Mouse (Mus musculus) brown adipose tissue, adult 24 weeks (tissue): ENCODE measurements around the gene Casp12. TPM values are rescaled to one million over a fixed set of nuclear protein-coding genes. Genes with fewer than 3 reads are reported as not detected.

ENCODE experiments used
- H3K27ac ChIP-seq: fragments of 200-500 bp; replicated peaks from 2 replicates; pipeline ENCODE4 v1.5.1; 2012; ENCODE audit warnings: low read depth, mild to moderate bottlenecking, low read length
- H3K4me1 ChIP-seq: fragments of 200-500 bp; 2 replicates; pipeline ENCODE4 v1.6.1; 2012; ENCODE audit warnings: low read length, mixed read lengths; ENCODE audit not compliant: control insufficient read depth, insufficient read depth, insufficient read length
- H3K4me3 ChIP-seq: fragments of 200-500 bp; 2 replicates; pipeline ENCODE4 v1.5.1; 2012; ENCODE audit warnings: low read depth, mild to moderate bottlenecking, low read length, moderate library complexity; ENCODE audit not compliant: insufficient read depth
- polyA plus RNA-seq: library from polyadenylated mRNA; stranded (reverse); fragments of >200 nt; gene quantifications from 2 replicates; pipeline ENCODE4 v1.2.4, GENCODE M21; 2012; ENCODE audit not compliant: missing spikeins, insufficient read depth, insufficient read length

The Casp12 gene
- 7.6 and 9.3 TPM in 2 replicates for polyA plus RNA-seq

DNA sequence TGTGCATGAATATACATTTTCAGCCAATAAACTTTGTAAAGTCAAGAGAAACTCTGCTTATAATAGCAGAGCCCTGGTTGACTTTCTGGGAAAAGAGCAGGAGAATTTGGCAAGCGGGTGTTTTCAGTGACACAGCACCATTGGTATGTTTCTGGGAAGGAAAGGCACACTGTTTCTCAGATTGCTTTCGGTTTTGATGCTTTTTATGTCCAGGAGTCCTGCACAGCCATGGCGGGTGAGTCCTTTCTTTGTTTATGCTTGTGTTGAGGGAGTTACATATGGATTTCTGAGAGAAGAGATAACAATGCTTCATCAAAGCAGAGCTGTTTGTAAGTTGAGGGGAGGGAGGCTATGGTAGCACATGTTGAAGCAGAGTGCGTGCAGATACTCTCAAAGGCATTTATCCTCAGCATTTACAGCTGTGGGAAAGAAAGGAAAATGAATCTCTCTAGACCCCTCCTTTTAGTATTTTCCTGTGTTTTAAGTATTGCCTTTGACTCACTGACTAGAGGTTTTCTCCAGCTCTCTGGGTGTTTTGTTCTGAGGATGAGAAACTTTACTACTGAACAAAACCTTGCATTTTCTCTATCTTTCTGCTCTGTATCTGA, at the start of gene Casp12:
Gene Casp12, plus strand, starts transcription at position 140 of the 608 bp plus-strand sequence.
- Histone ChIP-seq H3K4me1 (no peaks in the 10 kb centered on the region), H3K4me3 (peak within 1 kb of the TSS; percentile 47), H3K27ac (peak within 1 kb of the TSS; percentile 47)

DNA sequence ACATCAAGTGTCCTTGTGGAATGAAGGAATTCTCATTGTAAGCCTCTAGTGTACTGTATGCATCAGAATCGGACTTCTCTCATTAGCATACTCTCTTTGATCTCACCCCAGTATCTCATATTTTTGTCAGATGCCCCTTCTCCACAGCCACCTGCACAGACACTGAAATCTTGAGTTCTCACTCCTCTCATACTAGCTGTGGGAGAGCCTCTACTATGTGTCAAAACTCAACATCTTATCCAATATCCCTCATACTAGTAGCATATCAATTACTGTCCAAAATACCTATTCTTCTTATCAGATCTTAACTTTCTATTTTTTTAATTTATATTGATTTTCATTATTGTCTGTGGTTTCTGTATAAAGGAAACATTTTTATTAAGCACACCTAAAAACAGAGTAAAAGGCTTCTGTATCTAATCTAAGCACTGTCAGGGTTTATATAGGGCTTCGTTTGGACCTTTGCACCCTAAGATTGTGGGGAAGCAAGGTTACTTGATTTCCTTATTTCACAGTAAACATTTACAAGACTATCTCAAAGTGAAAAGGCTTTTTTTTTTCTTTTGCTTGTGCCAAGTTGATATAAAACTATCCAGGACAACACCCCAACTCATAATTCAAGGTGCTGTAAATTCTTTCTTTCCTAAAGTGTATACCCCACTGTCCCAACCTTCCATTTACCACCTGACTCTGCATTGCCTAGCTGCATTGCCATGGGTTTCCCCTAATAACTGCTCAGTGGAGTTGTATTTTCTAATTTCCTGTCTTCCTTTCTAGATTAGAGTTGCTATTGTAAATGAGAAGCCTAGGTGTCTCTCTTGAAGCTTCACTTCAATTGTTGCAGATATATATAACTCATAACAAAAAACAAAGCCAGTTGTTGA, 48.6 kb upstream of the Casp12 start:
- no peaks in the 10 kb centered on the region for H3K4me1 ChIP-seq
- no peak overlapping the region for H3K4me3 ChIP-seq
- H3K27ac ChIP-seq = no peak overlapping the region

DNA sequence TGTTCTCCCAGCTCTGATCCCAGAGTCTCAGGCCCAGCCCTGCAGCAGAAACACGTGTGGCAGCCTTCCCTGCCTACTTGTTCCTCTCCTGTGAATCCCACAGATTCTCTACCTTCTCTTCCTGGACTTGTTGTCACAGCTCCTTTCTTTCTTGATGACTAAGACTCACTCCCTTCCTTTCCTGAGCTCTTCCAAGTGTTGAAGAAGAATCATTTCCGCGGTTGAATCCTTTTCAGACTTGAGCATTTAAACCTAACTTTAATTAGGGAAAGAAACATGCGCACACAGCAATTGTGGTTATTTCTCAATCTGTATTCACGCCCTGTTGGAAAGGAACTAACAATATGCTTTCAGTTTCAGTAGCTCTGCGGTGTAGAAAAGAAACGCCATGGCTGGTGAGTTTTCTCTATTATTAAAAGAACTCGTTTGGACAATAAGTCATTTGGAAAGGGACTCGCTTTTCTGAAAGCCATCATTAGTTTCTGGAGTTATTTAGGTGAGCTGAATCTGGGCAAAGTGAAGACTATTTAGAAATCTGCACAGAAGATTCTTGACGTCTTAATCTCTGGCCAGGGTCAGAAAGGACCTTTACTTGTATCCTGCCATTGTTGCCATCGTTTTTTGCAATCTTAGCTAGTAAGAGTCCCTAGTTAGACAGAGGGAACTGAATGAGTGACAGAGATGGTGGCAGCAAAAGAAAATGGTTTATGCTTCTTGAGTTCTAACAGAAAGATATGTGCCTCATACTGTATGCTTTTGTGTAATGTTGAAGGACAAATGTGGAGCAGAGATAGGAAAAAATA, 46.7 kb upstream of the Casp12 start, which contains the start of gene Casp1:
Gene Casp1, plus strand, starts transcription at position 189 of the 803 bp plus-strand sequence.
- Histone ChIP-seq H3K27ac (peak within 1 kb of the TSS; percentile 64), H3K4me1 (no peaks in the 10 kb centered on the region), H3K4me3 (peak within 1 kb of the TSS; percentile 14; the same call in 1 of the 2 replicates)

DNA sequence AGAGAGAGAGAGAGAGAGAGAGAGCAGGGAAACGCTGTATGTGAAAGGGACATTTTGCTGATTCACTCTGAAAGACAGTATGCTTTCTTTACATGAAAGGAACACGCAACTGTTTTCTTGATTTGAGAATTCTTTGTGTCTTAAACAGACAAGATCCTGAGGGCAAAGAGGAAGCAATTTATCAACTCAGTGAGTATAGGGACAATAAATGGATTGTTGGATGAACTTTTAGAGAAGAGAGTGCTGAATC, 46.2 kb upstream of the Casp12 start:
- Histone ChIP-seq H3K27ac (no peak overlapping the region), H3K4me1 (no peaks in the 10 kb centered on the region), H3K4me3 (no peak overlapping the region)

- no peaks in the 10 kb centered on the region; the same call in 1 of the 2 replicates for H3K4me1 ChIP-seq
- no peak within 1 kb of the TSS for H3K27ac ChIP-seq
- peak within 1 kb of the TSS; percentile 62 for H3K4me3 ChIP-seq
Measured at GRCm38 (mm10) chr9:5308561-5308960, 36.7 kb upstream of the Casp12 start, which contains the start of gene Casp4. Casp4 (plus strand) TSS chr9:5308828.

GRCm38 (mm10) chr9:5310112-5310511, 35.1 kb upstream of the Casp12 start:
- no peak overlapping the region for H3K4me3 ChIP-seq

DNA sequence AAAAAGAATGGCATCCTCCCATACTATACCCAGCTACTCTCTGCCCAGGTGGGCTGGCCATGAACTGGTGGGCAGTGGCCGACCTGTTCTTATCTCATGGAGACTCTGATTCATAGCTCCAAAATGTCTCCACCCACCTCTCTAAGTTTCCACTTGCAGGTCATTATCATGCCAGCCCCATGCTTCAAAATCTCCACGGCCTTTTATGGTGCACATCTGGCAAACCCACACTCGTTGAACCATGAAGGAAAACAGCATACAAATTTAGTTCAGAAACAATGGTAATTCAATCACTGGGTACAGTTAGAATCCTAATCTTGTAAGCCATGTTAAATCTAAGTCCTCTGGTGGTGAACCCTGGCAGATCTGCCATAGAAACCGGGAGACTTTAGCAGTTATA, 33.8 kb upstream of the Casp12 start:
- Histone ChIP-seq H3K4me1 (no peaks in the 10 kb centered on the region; the same call in 1 of the 2 replicates), H3K27ac (no peak overlapping the region), H3K4me3 (no peak overlapping the region)

More at GRCm38 (mm10) chr9:5310112-5310511, 35.1 kb upstream of the Casp12 start:
- no peak overlapping the region for H3K27ac ChIP-seq
- no peaks in the 10 kb centered on the region; the same call in 1 of the 2 replicates for H3K4me1 ChIP-seq

DNA sequence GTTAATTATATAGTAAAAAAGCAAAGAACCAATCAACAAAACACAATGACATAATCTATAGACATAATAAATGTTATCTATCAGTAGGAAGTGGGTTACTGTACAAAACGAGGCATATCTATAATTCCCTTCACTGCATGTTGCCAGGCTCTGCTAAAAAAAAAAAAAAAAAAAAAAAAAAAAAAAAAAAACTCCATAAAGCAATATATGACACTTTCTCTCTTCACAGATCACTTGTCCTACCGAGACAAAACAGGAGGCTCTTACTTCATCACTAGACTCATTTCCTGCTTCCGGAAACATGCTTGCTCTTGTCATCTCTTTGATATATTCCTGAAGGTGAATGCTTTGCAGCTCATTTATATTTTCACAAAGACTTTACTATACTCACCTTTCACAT, 17.0 kb upstream of the Casp12 start:
- H3K4me1 ChIP-seq = no peaks in the 10 kb centered on the region
- no peak overlapping the region for H3K4me3 ChIP-seq
- no peak overlapping the region for H3K27ac ChIP-seq

DNA sequence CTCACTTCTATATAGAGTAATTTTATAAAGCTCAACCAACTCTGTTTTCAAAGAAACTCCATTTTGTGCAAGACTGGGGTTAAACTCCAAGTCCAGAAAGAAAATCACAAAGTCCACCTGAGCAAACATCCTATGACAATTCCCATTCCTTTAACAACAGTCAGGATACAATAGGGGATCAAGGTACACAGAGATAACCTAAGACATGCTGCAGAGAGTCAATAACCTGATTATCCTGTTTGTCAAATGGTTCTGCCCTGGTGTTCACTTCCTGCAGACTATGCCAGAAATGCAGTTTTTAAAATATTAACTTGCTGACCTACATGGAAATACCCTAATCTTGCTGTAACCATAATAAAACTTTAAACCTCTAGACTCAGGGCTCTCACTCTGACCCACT, 12.8 kb upstream of the Casp12 start:
- Histone ChIP-seq H3K4me1 (no peaks in the 10 kb centered on the region), H3K27ac (no peak overlapping the region), H3K4me3 (no peak overlapping the region)

- Histone ChIP-seq H3K4me1 (no peaks in the 10 kb centered on the region), H3K27ac (no peak overlapping the region), H3K4me3 (no peak overlapping the region)
Measured at GRCm38 (mm10) chr9:5333422-5333821, 11.8 kb upstream of the Casp12 start.

DNA sequence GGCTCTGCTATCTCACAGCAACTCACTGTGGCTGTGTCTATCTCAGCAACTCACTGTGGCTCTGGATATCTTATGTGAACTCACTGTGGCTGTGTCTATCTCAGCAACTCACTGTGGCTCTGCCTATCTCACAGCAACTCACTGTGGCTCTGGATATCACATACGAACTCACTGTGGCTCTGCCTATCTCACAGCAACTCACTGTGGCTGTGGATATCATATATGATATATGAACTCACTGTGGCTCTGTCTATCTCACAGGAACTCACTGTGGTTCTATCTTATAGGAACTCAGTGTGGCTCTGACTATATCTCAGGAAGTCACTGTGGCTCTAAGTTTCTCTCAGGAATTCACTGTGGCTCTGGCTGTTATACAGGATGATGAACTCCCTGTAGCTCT, 2.1 kb upstream of the Casp12 start:
- no peaks in the 10 kb centered on the region for H3K4me1 ChIP-seq
- no peak overlapping the region for H3K4me3 ChIP-seq
- H3K27ac ChIP-seq = no peak overlapping the region

GRCm38 (mm10) chr9:5344090-5344489, 1.1 kb upstream of the Casp12 start:
- no peak overlapping the region for H3K4me3 ChIP-seq
- H3K4me1 ChIP-seq = no peaks in the 10 kb centered on the region
- no peak overlapping the region for H3K27ac ChIP-seq

DNA sequence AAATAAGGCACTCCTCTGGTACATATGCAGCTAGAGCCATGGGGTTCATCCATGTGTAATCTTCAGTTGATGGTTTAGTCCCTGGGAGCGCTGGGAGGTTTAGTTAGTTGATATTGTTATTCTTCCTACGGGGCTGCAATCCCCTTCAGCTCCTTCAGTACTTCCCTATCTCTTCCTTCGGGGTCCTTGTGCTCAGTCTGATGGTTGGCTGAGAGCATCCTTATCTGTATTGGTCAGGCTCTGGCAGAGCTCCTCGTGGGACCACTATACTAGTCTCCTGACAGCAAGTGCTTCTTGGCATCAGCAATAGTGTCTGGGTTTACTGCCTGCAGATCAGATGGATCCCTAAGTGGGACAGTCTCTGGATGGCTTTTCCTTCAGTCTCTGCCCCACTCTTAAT, 2.2 kb downstream of the Casp12 start:
- Histone ChIP-seq H3K27ac (no peak overlapping the region), H3K4me1 (no peaks in the 10 kb centered on the region), H3K4me3 (no peak overlapping the region)

DNA sequence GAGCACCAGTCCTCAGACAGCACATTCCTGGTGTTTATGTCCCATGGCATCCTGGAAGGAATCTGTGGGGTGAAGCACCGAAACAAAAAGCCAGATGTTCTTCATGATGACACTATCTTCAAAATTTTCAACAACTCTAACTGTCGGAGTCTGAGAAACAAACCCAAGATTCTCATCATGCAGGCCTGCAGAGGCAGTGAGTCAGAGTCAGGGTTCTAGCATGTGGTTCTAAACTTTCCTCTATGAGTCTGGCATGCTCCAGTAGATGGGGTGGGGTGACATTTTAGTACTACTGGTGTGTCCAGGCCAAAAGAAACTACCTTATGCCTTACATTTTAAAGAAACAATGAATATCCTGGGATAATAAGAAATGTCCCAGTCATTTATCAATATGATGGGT, 8.4 kb downstream of the Casp12 start:
- no peaks in the 10 kb centered on the region for H3K4me1 ChIP-seq
- H3K4me3 ChIP-seq = no peak overlapping the region
- no peak overlapping the region for H3K27ac ChIP-seq

DNA sequence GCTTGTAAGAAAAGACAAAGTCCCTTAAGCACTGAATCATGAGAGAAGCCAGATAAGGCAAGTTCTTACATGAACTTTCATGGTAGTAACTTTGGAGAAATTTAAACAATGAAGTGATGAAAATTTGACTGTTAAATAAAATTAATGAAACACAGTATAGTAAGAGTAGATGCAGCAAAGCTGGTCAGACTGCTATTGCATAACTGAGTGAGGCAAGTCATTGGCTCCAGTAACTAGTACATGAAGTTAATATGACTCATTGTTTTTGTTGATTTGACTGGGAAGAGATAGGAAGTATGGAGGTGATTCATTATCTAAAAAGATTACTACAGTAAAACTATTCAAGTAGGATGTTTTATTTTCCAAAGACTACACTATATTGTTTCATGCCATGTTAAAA, 11.6 kb downstream of the Casp12 start:
- Histone ChIP-seq H3K4me1 (no peaks in the 10 kb centered on the region), H3K4me3 (no peak overlapping the region), H3K27ac (no peak overlapping the region)
